Mouse (Mus musculus): ENCODE measurements around the gene Gnaz.

The Gnaz gene

GRCm38 (mm10) chr10:75063301-75063965 is 96.5 kb downstream of the Gnaz start:
- no peak for DNase-seq (ENCODE audit: low spot score)

- DNase-seq (ENCODE audit: low spot score): no peak
Observed at GRCm38 (mm10) chr10:75065691-75066090, 98.7 kb downstream of the Gnaz start.

All from ovary, postnatal 10 days (tissue).